Mouse (Mus musculus) midbrain, postnatal 0 days (tissue): ENCODE data around the gene Cryga. TPM values are rescaled to one million over a fixed set of nuclear protein-coding genes. Genes with fewer than 3 reads are reported as not detected.

Experiments
- ATAC-seq: fragments of 200-750 bp; cut with Nextera tagmentation; 2 replicates; pipeline ENCODE4 v1.8.0; 2017; ENCODE audit warnings: moderate number of reproducible peaks, mild to moderate bottlenecking, moderate TSS enrichment, moderate library complexity; ENCODE audit not compliant: low FRiP score
- DNase-seq: peaks from one replicate; pipeline ENCODE4 v3.0.0-alpha.2; 2015; ENCODE audit warnings: low spot score
- H3K27ac ChIP-seq: fragments of 300-500 bp; sonication (generic); 2 replicates; pipeline ENCODE4 v1.5.1; 2014; ENCODE audit warnings: low read depth, mild to moderate bottlenecking, low read length, mixed read lengths
- H3K27me3 ChIP-seq: fragments of 300-500 bp; sonication (generic); 2 replicates; pipeline ENCODE4 v1.6.1; 2014; ENCODE audit warnings: low read length, control low read depth, mixed read lengths; ENCODE audit not compliant: insufficient read depth
- H3K36me3 ChIP-seq: fragments of 300-500 bp; sonication (generic); 2 replicates; pipeline ENCODE4 v1.6.1; 2014; ENCODE audit warnings: low read length, control low read depth, mixed read lengths; ENCODE audit not compliant: insufficient read depth
- H3K4me1 ChIP-seq: fragments of 300-500 bp; sonication (generic); 2 replicates; pipeline ENCODE4 v1.6.1; 2014; ENCODE audit warnings: mild to moderate bottlenecking, control low read depth, antibody characterized with exemption, low read length, mixed read lengths; ENCODE audit not compliant: insufficient read depth
- H3K4me2 ChIP-seq: fragments of 300-500 bp; sonication (generic); 2 replicates; pipeline ENCODE4 v1.6.1; 2014; ENCODE audit warnings: low read depth, mild to moderate bottlenecking, low read length, mixed read lengths; ENCODE audit not compliant: poor library complexity, severe bottlenecking
- H3K4me3 ChIP-seq: fragments of 300-500 bp; sonication (generic); 2 replicates; pipeline ENCODE4 v1.5.1; 2014; ENCODE audit warnings: low read depth, mild to moderate bottlenecking, low read length, moderate library complexity
- H3K9ac ChIP-seq: fragments of 300-500 bp; sonication (generic); replicated peaks from 2 replicates; pipeline ENCODE4 v1.6.1; 2014; ENCODE audit warnings: mild to moderate bottlenecking, low read length, moderate library complexity, mixed read lengths; ENCODE audit not compliant: poor library complexity, severe bottlenecking
- H3K9me3 ChIP-seq: fragments of 300-500 bp; sonication (generic); 2 replicates; pipeline ENCODE4 v1.6.1; 2016; ENCODE audit warnings: low read length, control low read depth
- CTCF ChIP-seq: IDR thresholded peaks from 2 replicates; pipeline ENCODE4 v1.5.1; 2016; ENCODE audit warnings: antibody characterized with exemption, mild to moderate bottlenecking
- WGBS: fragments of 180-500 bp; shearing (Covaris S2); extraction: QIAGEN DNeasy Blood & Tissue Kit; methylation state at CpG from one replicate; pipeline ENCODE4 v1.1.7; 2014; 5-methylcytosine and 5-hydroxymethylcytosine counted together
- polyA plus RNA-seq: library from polyadenylated mRNA; unstranded; fragments of >200 nt; fragmentation: Nextera tagmentation; extraction: Ambion mirVana; gene quantifications from 2 replicates; pipeline ENCODE4 v1.2.1, GENCODE M21; 2015
- total RNA-seq: library from RNA; depleted of rRNA; stranded (reverse); fragments of >200 nt; gene quantifications from 2 replicates; pipeline ENCODE4 v1.2.3, GENCODE M21; 2014

Cryga gene
- total and polyA plus RNA-seq, 2 experiments from 2014 or later: 0.95 to 2.8 TPM

GRCm38 (mm10) chr1:65132833-65133232 is 29.7 kb upstream of the Cryga start:
- Histone ChIP-seq H3K4me1 (no peaks in the 10 kb centered on the region), H3K27me3 (no peaks in the 10 kb centered on the region), H3K4me2 (no peak overlapping the region), H3K36me3 (no peaks in the 10 kb centered on the region), H3K27ac (no peak overlapping the region), H3K9me3 (no peaks in the 10 kb centered on the region), H3K4me3 (no peak overlapping the region), H3K9ac (no peak overlapping the region)
- DNase-seq (no peak), ATAC-seq (no peak)
- no peak for TF ChIP-seq CTCF
- WGBS: 76% methylated on average over 1 of the region's 1 CpGs

GRCm38 (mm10) chr1:65131671-65132070 is 28.5 kb upstream of the Cryga start:
- H3K4me2 ChIP-seq: no peak overlapping the region
- H3K4me1 ChIP-seq: no peaks in the 10 kb centered on the region
- H3K27me3 ChIP-seq: no peaks in the 10 kb centered on the region
- WGBS: 95% methylated on average over 1 of the region's 1 CpGs
- H3K4me3 ChIP-seq: no peak overlapping the region
- ATAC-seq (no peak), DNase-seq (no peak)
- H3K27ac ChIP-seq: no peak overlapping the region
- no peak for TF ChIP-seq CTCF
- no peak overlapping the region for H3K9ac ChIP-seq
- H3K9me3 ChIP-seq: no peaks in the 10 kb centered on the region
- no peaks in the 10 kb centered on the region for H3K36me3 ChIP-seq

GRCm38 (mm10) chr1:65130226-65130625 is 27.1 kb upstream of the Cryga start:
- Histone ChIP-seq H3K36me3 (no peaks in the 10 kb centered on the region), H3K9me3 (no peaks in the 10 kb centered on the region), H3K4me1 (no peaks in the 10 kb centered on the region), H3K4me2 (no peak overlapping the region), H3K27ac (no peak overlapping the region), H3K4me3 (no peak overlapping the region), H3K9ac (no peak overlapping the region), H3K27me3 (no peaks in the 10 kb centered on the region)
- no peak for TF ChIP-seq CTCF
- no peak for ATAC-seq
- 81% methylated on average over 3 of the region's 3 CpGs for WGBS
- DNase-seq: no peak

GRCm38 (mm10) chr1:65129634-65130180 is 26.5 kb upstream of the Cryga start:
- peak; percentile 41 for DNase-seq
- H3K27ac ChIP-seq: no peak overlapping the region
- H3K4me1 ChIP-seq: no peaks in the 10 kb centered on the region
- ATAC-seq: no peak
- no peak overlapping the region for H3K4me3 ChIP-seq
- WGBS: 56% methylated on average over 3 of the region's 3 CpGs
- no peak overlapping the region for H3K4me2 ChIP-seq
- no peaks in the 10 kb centered on the region for H3K36me3 ChIP-seq
- H3K27me3 ChIP-seq: no peaks in the 10 kb centered on the region
- no peaks in the 10 kb centered on the region for H3K9me3 ChIP-seq
- no peak overlapping the region for H3K9ac ChIP-seq
- TF ChIP-seq CTCF: no peak

GRCm38 (mm10) chr1:65122574-65123372 is 19.6 kb upstream of the Cryga start, which contains the start of gene D630023F18Rik:
Gene D630023F18Rik (minus strand): TSS chr1:65123214.
- H3K36me3 ChIP-seq: no peaks in the 10 kb centered on the region
- 20% methylated on average over 9 of the region's 9 CpGs for WGBS
- no peaks in the 10 kb centered on the region for H3K9me3 ChIP-seq
- H3K9ac ChIP-seq: peak within 1 kb of the TSS; percentile 50; the same call in 1 of the 2 replicates
- no peak for TF ChIP-seq CTCF
- peak within 1 kb of the TSS; percentile 50 for H3K4me2 ChIP-seq
- H3K27me3 ChIP-seq: no peaks in the 10 kb centered on the region
- peak; percentile 71 for ATAC-seq
- H3K27ac ChIP-seq: no peak within 1 kb of the TSS
- H3K4me1 ChIP-seq: no peaks in the 10 kb centered on the region
- DNase-seq: peak; percentile 65
- H3K4me3 ChIP-seq: peak within 1 kb of the TSS; percentile 38

GRCm38 (mm10) chr1:65119438-65119837 is 16.3 kb upstream of the Cryga start, which contains the start of gene Gm28845:
Gene Gm28845 (minus strand): TSS chr1:65119558.
- H3K4me1 ChIP-seq: no peaks in the 10 kb centered on the region

More at GRCm38 (mm10) chr1:65119438-65119837, 16.3 kb upstream of the Cryga start, which contains the start of gene Gm28845:
- no peak for TF ChIP-seq CTCF
- WGBS: 82% methylated on average over 1 of the region's 1 CpGs
- no peak for DNase-seq
- Histone ChIP-seq H3K9me3 (no peaks in the 10 kb centered on the region), H3K9ac (no peak within 1 kb of the TSS), H3K27ac (no peak within 1 kb of the TSS), H3K27me3 (no peaks in the 10 kb centered on the region), H3K36me3 (no peaks in the 10 kb centered on the region), H3K4me2 (no peak within 1 kb of the TSS), H3K4me3 (no peak within 1 kb of the TSS)
- no peak for ATAC-seq
